Mouse (Mus musculus): ENCODE measurements at regions not wholly inside any gene's neighbourhood (a gene's known extent, or its start where the extent isn't known, plus 50 kb on each side); places are given as distances from the start of the nearest gene placed in this dataset.

DNA sequence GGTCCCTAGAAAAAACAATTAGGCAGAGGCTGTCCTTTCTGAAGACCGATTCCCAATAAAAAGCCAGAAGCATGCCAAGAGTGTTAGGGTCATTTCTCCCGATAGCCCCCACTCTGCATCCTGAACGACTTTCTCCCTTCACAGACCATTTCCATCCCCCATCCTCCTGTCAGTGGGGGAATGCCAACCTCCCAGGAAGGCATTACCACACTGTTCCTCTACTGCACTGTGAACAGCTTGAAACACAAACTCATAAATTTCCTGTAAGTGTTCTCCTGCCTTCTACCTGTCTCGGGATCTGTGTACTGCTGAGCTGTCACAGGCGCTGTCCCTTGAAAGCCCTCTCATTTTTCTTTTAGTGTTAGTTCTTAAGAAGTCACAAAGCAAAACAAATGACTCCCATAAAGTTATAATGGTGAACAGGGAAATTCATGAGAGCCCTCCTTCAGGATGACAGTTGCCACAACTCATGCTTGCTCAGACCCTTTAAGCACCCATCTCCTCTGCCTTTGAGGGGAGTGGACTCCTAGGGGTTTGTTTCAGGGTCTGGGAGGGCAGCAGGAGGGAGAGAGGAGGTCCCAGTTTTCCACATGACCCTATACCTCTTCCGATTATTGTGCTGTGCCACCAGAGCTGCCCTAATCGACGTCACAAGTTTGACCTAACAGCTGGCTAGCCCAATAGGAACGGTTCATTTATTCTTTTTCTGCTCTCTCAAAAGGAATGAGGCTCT is 139.9 kb downstream of the Rchy1 start:
- 18% methylated on average over 9 of the region's 9 CpGs for WGBS
- peak; percentile 66; the same call in 1 of the 2 replicates for ATAC-seq (replicated peaks; ENCODE audit: low FRiP score)
- no peaks in the 10 kb centered on the region for H3K27me3 ChIP-seq
- no peak overlapping the region for H3K4me3 ChIP-seq (replicated peaks)
- no peak overlapping the region for H3K4me2 ChIP-seq
- no peak overlapping the region for H3K27ac ChIP-seq
- 0 out of 2 replicates have a peak, but pooled peaks cover 3% of the 10 kb centered on the region for H3K9me3 ChIP-seq (replicated peaks)
- 0 out of 2 replicates have a peak, but pooled peaks cover 3% of the 10 kb centered on the region for H3K4me1 ChIP-seq
- no peaks in the 10 kb centered on the region for H3K36me3 ChIP-seq
- H3K9ac ChIP-seq, result no peak overlapping the region

DNA sequence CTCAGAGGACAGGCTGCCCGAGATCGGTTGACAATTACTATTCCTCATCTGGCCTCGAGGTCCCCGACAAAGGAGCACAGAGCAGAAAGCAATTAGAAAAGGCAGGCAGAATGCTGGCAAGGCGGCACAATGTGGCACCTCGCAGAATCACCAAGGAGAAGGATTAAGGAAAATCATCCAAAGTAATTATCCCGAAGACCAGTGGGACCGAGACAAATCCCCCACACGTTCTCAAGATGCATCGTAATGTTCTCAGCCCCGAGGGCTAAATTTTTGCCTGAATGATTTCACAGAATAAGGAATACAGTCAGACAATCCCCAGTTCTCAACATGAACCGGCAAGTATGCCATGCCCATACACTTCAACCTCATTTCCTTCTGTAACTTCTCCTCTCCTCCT is 144.1 kb downstream of the Rchy1 start:
- no peaks in the 10 kb centered on the region for H3K9me3 ChIP-seq (replicated peaks)
- H3K36me3 ChIP-seq, result no peaks in the 10 kb centered on the region
- 75% methylated on average over 12 of the region's 12 CpGs for WGBS
- H3K27ac ChIP-seq, result no peak overlapping the region
- no peak overlapping the region for H3K4me2 ChIP-seq
- H3K4me1 ChIP-seq, result 0 out of 2 replicates have a peak, but pooled peaks cover 3% of the 10 kb centered on the region
- H3K4me3 ChIP-seq (replicated peaks), result no peak overlapping the region
- H3K27me3 ChIP-seq, result no peaks in the 10 kb centered on the region
- H3K9ac ChIP-seq, result no peak overlapping the region
- ATAC-seq (replicated peaks; ENCODE audit: low FRiP score), result no peak

DNA sequence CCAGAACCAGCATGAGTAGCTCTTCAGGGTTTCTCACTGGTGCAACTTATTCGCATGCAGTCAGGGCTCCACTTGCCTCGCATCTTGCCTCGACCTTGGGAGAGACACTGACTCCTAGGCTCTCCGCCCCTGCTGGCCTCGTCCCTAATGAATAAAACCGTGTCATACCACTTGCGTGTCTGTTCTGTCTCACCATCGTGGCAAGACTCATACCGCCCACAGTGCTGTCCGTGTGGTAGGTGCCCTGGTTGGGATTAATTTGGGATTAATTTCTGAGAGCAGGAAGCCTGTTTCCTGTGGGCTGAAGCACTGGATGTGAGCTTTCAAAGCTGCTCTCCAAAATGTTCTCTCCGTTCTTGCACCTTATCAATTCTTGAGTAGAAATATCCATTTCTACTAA is 144.7 kb downstream of the Rchy1 start:
- no peaks in the 10 kb centered on the region for H3K36me3 ChIP-seq
- H3K9me3 ChIP-seq (replicated peaks), result no peaks in the 10 kb centered on the region
- ATAC-seq (replicated peaks; ENCODE audit: low FRiP score), result no peak
- no peak overlapping the region for H3K4me2 ChIP-seq
- 79% methylated on average over 11 of the region's 11 CpGs for WGBS
- no peak overlapping the region for H3K9ac ChIP-seq
- 0 out of 2 replicates have a peak, but pooled peaks cover 2% of the 10 kb centered on the region for H3K4me1 ChIP-seq
- no peak overlapping the region for H3K27ac ChIP-seq
- H3K27me3 ChIP-seq, result no peaks in the 10 kb centered on the region
- H3K4me3 ChIP-seq (replicated peaks), result no peak overlapping the region

DNA sequence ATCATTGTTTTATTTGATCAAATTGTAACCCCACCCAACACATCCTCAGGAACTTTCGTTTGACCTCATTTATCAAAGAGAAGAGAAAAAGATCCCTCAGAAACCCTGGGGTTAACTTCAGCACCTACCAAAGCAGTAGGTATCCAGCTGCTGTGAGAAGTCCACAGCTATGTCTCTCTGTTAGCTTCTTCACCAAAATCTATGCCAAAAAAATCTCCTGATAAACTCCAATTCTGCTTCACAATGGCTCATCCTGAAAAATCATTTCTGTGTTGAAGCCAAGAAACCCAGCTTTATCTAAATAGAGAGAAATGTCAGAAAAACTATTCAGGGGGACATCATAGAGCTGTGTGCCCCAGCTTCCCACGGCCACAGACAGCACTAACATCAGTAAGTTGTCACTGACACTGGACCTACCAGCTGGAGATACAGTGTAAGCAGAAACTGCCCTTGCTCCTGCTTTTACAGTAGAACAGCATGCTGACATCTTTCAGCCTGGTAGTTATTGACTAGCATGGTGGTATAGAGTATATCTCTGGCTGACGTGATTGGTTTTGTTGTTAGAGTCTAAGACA is 146.4 kb downstream of the Rchy1 start:
- no peaks in the 10 kb centered on the region for H3K36me3 ChIP-seq
- no peaks in the 10 kb centered on the region for H3K4me1 ChIP-seq
- H3K4me2 ChIP-seq, result no peak overlapping the region
- H3K4me3 ChIP-seq (replicated peaks), result no peak overlapping the region
- 71% methylated on average over 3 of the region's 3 CpGs for WGBS
- no peak overlapping the region for H3K27ac ChIP-seq
- H3K27me3 ChIP-seq, result no peaks in the 10 kb centered on the region
- H3K9ac ChIP-seq, result no peak overlapping the region
- ATAC-seq (replicated peaks; ENCODE audit: low FRiP score), result no peak
- no peaks in the 10 kb centered on the region for H3K9me3 ChIP-seq (replicated peaks)

DNA sequence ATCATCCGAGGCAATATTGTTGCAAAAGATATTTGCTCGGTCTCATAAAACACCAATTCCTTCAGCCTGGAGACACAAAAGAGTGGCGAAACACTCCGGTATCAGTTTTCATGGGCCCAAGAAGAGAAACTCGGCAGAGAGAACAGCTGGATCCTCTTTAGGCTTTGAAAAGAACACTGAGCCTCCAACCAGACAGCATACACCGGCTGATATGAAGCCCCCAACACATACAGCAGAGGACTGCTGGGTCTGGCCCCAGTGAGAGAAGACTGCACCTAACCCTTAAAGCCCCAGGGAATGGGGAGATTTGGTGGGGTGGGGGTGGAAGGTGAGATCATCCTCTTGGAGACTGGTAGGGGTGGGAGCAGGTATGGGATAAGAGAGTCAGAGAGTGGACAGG is 147.9 kb downstream of the Rchy1 start:
- Histone ChIP-seq H3K27me3 (no peaks in the 10 kb centered on the region), H3K4me3 (replicated peaks) (no peak overlapping the region), H3K4me1 (no peaks in the 10 kb centered on the region), H3K9ac (no peak overlapping the region), H3K4me2 (no peak overlapping the region), H3K9me3 (replicated peaks) (no peaks in the 10 kb centered on the region), H3K27ac (no peak overlapping the region), H3K36me3 (no peaks in the 10 kb centered on the region)
- ATAC-seq (replicated peaks; ENCODE audit: low FRiP score), result no peak
- WGBS, result 51% methylated on average over 6 of the region's 6 CpGs

DNA sequence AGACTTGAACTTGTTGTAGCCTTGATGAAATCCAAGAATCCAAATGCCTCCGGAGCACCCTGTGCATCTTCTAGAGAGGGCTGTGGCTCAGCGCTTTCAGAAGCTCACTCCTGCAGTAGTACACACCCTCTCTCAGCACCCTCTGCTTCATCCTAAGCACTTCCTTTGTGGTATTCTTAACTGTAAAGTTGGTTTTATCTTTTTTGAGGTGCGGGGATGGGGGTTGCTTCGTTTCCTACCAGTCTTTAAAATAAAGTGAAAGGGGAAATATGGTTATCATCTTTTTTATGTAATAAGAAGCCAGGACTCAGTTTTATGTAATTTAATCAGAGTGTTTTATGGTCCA is 148.5 kb downstream of the Rchy1 start:
- Histone ChIP-seq H3K4me3 (replicated peaks) (no peak overlapping the region), H3K9ac (no peak overlapping the region), H3K27me3 (no peaks in the 10 kb centered on the region), H3K27ac (no peak overlapping the region), H3K4me1 (no peaks in the 10 kb centered on the region), H3K36me3 (no peaks in the 10 kb centered on the region), H3K9me3 (replicated peaks) (no peaks in the 10 kb centered on the region), H3K4me2 (no peak overlapping the region)
- WGBS, result 67% methylated on average over 4 of the region's 4 CpGs
- no peak for ATAC-seq (replicated peaks; ENCODE audit: low FRiP score)

DNA sequence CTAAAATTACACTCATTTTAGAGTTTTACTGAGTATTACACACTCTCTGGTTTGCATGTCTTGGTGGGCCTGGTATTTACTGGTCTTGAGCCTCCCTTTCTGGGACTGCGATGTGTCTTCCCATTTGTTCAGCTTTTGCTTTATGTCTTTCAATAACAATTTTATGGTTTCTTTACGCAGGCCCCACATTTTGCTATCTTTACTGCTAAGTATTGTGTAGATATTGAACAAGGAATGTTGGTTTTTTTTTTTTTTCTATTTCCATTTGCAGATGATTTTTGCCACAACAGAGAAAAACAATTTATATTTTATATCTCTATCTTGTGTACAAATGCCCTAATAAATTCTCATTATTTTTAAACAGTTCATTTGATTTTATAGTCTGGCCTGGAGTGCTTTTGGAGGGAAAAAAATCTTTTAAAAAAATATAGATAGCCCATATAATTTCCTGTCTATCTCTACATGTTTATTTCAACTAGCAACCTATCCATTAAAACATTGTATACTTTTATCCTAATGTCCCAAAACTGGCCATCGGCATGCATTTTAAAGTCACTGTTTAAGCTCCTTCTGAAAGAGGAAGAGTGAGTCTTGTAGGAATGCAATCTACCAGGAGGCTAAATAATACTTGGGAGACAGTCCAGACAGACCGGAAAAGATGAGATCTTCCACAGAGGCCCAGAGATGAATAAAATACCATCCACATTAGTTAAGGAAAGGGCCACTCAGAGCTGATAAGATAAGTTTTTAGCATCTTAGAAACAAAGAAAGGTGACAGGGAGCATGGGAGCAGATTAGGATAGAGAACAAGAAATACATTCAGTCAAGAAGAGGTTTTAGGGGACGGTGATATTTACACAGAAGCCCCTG is 149.1 kb downstream of the Rchy1 start:
- 74% methylated on average over 5 of the region's 5 CpGs for WGBS
- H3K36me3 ChIP-seq, result no peaks in the 10 kb centered on the region
- ATAC-seq (replicated peaks; ENCODE audit: low FRiP score), result no peak

DNA sequence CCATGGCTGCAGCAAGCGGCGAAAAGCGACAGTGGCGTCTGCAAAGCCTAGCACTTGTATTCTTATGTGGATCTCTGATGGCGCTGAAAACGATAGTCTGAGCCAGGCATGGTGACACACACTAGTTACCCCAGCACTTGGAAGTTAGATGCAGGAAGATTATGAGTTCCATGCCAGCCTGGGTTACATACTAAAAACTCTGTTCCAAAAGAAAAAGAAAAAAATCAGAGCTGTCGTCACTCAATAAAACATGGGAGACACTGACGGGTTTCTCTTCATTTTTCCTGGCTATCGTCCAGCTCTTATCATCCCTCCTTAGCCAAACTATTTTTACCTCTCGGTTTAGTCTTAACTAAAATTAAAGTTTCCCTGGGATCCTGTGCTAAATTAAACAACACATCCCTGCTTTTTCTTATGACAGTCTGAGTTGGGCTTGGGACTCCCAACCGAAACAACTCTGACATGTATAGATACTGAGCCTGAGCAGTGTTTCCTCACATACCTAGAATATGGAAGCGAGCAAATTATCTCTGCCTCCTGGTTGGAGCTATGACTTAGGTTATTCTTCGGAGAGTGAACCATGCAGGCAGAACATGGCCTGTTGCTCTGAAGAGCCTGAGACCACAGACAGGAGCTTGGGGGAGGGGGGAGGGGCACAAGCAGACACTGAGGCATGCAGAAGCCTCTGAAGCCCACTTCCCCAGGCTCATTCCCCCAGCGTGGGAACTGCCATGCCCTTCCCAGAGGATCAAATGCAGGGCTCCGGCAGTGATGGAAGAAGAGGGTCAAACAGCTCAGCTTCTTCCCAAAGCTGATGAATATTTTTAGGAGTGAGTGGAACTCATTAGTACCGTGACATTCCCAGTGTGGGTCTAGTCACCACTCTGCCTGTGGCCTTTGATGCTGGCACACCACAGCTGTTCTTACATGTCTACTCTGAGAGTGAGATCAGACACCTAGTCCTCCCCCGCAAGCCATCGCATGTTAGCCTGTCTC is 155.5 kb downstream of the Rchy1 start:
- ATAC-seq (replicated peaks; ENCODE audit: low FRiP score), result peak; percentile 54

More for the DNA sequence above, 149.1 kb downstream of the Rchy1 start:
- H3K27ac ChIP-seq, result no peak overlapping the region
- no peak overlapping the region for H3K9ac ChIP-seq
- H3K4me2 ChIP-seq, result no peak overlapping the region
- H3K4me3 ChIP-seq (replicated peaks), result no peak overlapping the region
- H3K27me3 ChIP-seq, result no peaks in the 10 kb centered on the region
- H3K9me3 ChIP-seq (replicated peaks), result no peaks in the 10 kb centered on the region
- H3K4me1 ChIP-seq, result no peaks in the 10 kb centered on the region

DNA sequence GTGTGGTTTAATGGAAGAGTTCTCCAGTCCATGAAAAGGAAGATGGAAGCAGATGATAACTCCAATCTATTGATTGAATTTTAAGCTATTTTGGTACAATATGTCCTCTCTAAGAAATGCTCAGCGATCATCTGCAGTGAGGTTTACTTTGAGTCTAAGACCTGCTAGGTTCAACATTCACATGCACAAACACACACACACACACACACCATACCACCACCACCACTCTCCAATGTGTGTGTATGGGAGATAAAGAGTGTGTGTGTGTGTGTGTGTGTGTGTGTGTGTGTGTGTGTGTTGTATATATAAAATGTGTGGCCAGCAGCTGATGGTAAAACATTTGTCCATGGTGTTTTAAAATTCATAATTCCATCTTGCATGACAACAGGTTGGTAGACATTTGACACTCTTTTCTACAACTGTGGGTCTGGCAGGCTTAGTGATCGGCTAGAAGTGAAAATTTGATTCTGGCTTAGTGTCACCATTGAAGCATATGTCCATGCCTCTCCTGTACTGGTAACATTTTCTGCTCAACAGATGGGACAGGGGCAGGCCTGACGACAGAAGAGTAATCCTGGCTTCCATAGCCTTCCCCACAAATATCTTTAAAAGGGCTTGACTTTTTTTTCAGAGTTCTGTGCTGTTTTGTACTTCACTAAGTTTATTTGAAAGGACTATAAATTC is 161.4 kb downstream of the Rchy1 start:
- Histone ChIP-seq H3K27me3 (no peaks in the 10 kb centered on the region), H3K4me1 (peaks cover 5% of the 10 kb centered on the region), H3K4me2 (no peak overlapping the region), H3K4me3 (replicated peaks) (no peak overlapping the region), H3K27ac (no peak overlapping the region), H3K9me3 (replicated peaks) (no peaks in the 10 kb centered on the region), H3K36me3 (no peaks in the 10 kb centered on the region), H3K9ac (no peak overlapping the region)
- ATAC-seq (replicated peaks; ENCODE audit: low FRiP score), result no peak
- 88% methylated on average over 3 of the region's 3 CpGs for WGBS

More for the DNA sequence above, 155.5 kb downstream of the Rchy1 start:
- H3K9ac ChIP-seq, result no peak overlapping the region
- H3K36me3 ChIP-seq, result no peaks in the 10 kb centered on the region
- WGBS, result 62% methylated on average over 18 of the region's 18 CpGs
- H3K4me2 ChIP-seq, result no peak overlapping the region
- H3K4me3 ChIP-seq (replicated peaks), result no peak overlapping the region
- no peaks in the 10 kb centered on the region for H3K27me3 ChIP-seq
- H3K9me3 ChIP-seq (replicated peaks), result no peaks in the 10 kb centered on the region
- peaks cover 5% of the 10 kb centered on the region for H3K4me1 ChIP-seq
- no peak overlapping the region for H3K27ac ChIP-seq

DNA sequence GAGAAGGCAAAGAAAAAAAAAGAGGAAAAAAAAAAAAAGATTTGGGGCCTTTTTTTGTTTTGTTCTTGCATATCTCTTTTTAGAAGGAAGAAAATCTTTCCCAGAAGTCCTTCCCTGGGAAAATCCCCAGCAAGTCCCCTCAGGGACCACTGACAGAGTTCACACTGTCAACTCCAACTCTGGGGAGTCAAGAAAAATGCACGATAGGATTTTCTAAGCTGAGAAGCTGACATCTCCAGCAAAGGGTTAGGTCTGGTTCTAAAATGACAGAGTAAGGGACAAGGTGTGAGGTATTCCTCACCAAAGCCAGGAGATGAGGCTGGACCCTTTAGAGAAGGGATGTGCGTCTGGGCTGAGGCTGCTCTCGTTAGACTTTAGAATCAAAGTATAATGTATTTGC is 165.5 kb downstream of the Rchy1 start:
- Histone ChIP-seq H3K9ac (no peak overlapping the region), H3K4me2 (no peak overlapping the region), H3K36me3 (no peaks in the 10 kb centered on the region), H3K4me1 (peaks cover 8% of the 10 kb centered on the region), H3K27ac (no peak overlapping the region), H3K4me3 (replicated peaks) (no peak overlapping the region), H3K27me3 (no peaks in the 10 kb centered on the region), H3K9me3 (replicated peaks) (no peaks in the 10 kb centered on the region)
- no peak for ATAC-seq (replicated peaks; ENCODE audit: low FRiP score)
- 86% methylated on average over 3 of the region's 3 CpGs for WGBS

DNA sequence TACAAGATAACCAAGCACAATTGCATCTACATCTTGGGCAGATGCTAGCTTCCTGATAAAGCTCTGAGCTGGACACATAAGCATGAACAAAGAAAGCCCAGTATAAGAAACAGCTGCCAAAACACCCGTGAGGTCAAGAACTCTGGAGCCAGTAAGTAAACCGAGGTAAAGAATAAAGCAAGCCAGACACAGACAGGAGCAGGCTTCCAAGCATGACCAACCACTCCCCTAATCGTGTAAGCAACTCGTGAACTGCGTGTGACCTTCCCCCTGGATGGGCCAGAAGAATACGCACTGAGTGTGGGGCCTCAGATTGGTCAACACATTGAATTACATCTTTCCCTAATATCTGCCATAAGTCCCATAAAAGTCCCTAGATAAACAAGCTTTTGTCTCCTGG is 170.1 kb downstream of the Rchy1 start:
- H3K4me1 ChIP-seq, result peaks cover 2% of the 10 kb centered on the region; the same call in 1 of the 2 replicates
- no peak overlapping the region for H3K4me2 ChIP-seq
- no peaks in the 10 kb centered on the region for H3K36me3 ChIP-seq
- H3K4me3 ChIP-seq (replicated peaks), result no peak overlapping the region
- no peak overlapping the region for H3K27ac ChIP-seq
- no peaks in the 10 kb centered on the region for H3K9me3 ChIP-seq (replicated peaks)
- no peaks in the 10 kb centered on the region for H3K27me3 ChIP-seq
- no peak overlapping the region for H3K9ac ChIP-seq
- 21% methylated on average over 6 of the region's 6 CpGs for WGBS
- no peak for ATAC-seq (replicated peaks; ENCODE audit: low FRiP score)

Measured in kidney, embryonic 15.5 days (tissue).